8 mouse cellular contexts compared by ENCODE assay signal in the genomic region with DNA sequence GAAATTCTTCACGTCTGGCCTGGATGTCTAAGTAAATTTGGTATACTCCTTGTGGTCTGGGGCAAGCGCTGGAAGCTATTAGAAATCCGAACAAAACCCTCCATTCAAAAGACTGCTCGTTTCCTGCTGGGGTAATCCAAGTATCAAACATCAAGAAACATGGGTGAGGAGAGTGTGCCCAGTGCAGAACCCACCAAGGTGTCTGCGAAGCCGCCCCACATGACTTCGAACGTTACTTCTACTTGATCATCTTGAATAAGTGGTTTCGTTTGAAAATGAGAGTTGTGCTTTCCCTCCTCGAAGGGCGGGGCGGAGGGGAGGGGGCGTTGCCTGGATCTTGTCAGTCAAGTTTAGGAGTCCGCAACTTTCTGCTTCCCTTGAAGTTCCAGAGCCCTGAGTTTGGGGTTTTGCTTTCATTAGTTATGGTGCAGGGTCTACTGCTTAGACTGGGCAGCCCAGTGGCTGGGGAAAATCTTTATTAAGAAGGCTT.
DNase-seq lines count a peak whose midpoint lies in the region; ATAC-seq lines count a peak whose summit lies in the region.

No protein-coding gene starts in this region.

- no peak for DNase-seq in heart, postnatal 36 days
- peak; percentile 61 for DNase-seq in embryo, embryonic 10 days (ENCODE audit: low spot score)
- DNase-seq in forelimb bud, embryonic 11.5 days (ENCODE audit: low read depth, low spot score): peak; percentile 50
- peak; percentile 25 to 36 for DNase-seq in lung, postnatal 4 days
- no peak for DNase-seq in adipocyte (ENCODE audit: low spot score)
- DNase-seq in layer of hippocampus, postnatal 14 days (ENCODE audit: low spot score in 2 of 2): no peak

- H3K4me1 ChIP-seq in heart, embryonic 12.5 days (replicated peaks): peaks cover 42% of the 10 kb centered on the region

- peak overlapping the region; percentile 20; the same call in 1 of the 2 replicates for H3K4me2 ChIP-seq in heart, embryonic 12.5 days

- H3K4me3 ChIP-seq in heart, embryonic 12.5 days: no peak overlapping the region

- no peaks in the 10 kb centered on the region for H3K27me3 ChIP-seq in heart, embryonic 12.5 days (replicated peaks)

- no peak overlapping the region for H3K9ac ChIP-seq in heart, embryonic 12.5 days

- H3K9me3 ChIP-seq in heart, embryonic 12.5 days (replicated peaks): no peaks in the 10 kb centered on the region

- WGBS in heart, embryonic 12.5 days: 57% methylated on average over 14 of the region's 14 CpGs

- H3K36me3 ChIP-seq in heart, embryonic 12.5 days: no peaks in the 10 kb centered on the region

- no peak for ATAC-seq in heart, embryonic 12.5 days (ENCODE audit: insufficient number of reproducible peaks, low FRiP score)
- no peak for ATAC-seq in inflammation-experienced regulatory T-cells, adult 6 months

- H3K27ac ChIP-seq in heart, embryonic 12.5 days (ENCODE audit: poor library complexity, severe bottlenecking): no peak overlapping the region

- intact Hi-C loops in heart, postnatal 36 days (cut with DNase I): no loop called here

Comparison
In these comparisons a context has a peak if more than half of its experiments do, and no peak if none do; other contexts are left out.
1. DNase-seq: peak in embryo, embryonic 10 days (single experiment), forelimb bud, embryonic 11.5 days (single experiment) and lung, postnatal 4 days (2 of 2); none in heart, postnatal 36 days (0 of 2), adipocyte (single experiment) and layer of hippocampus, postnatal 14 days (0 of 2).